Mouse (Mus musculus) MEL (cell line): ENCODE results near the gene Slc2a13. TPM values are rescaled to one million over a fixed set of nuclear protein-coding genes. Genes with fewer than 3 reads are reported as not detected.

ENCODE experiments used
- DNase-seq: peaks from one replicate; pipeline ENCODE4 v3.0.0; 2011; ENCODE audit warnings: low read depth, low spot score
- H3K27ac ChIP-seq: 2 replicates; pipeline ENCODE4 v1.5.1; 2012; ENCODE audit warnings: low read depth, mild to moderate bottlenecking, control low read depth, low read length, moderate library complexity; ENCODE audit not compliant: control insufficient read depth
- H3K27me3 ChIP-seq, 2 experiments: fragments of 150-350 bp in 1 of 2; sonication (generic) in 1 of 2; 2 replicates each; pipeline ENCODE4 v1.6.1; 2012; ENCODE audit warnings: low read length in 2 of 2, mild to moderate bottlenecking in 2 of 2, improper control_type of control experiment in 1 of 2, moderate library complexity in 1 of 2; ENCODE audit not compliant: insufficient read depth in 2 of 2, control insufficient read depth in 1 of 2
- H3K36me3 ChIP-seq, 2 experiments: 2 replicates each; pipeline ENCODE4 v1.6.1; 2012 to 2014; ENCODE audit warnings: low read length in 2 of 2, improper control_type of control experiment in 1 of 2, inconsistent platforms in 1 of 2, mild to moderate bottlenecking in 1 of 2; ENCODE audit not compliant: insufficient read depth in 2 of 2, control insufficient read depth in 1 of 2
- H3K4me1 ChIP-seq, 2 experiments: fragments of 150-350 bp in 1 of 2; sonication (generic) in 1 of 2; 2 replicates each; pipeline ENCODE4 v1.6.1; 2012; ENCODE audit warnings: low read length in 2 of 2, improper control_type of control experiment in 1 of 2, mild to moderate bottlenecking in 1 of 2; ENCODE audit not compliant: insufficient read depth in 2 of 2, control insufficient read depth in 1 of 2
- H3K4me3 ChIP-seq, 2 experiments: fragments of 150-350 bp in 1 of 2; sonication (generic) in 1 of 2; 2 replicates each; pipeline ENCODE4 v1.5.1; 2012; ENCODE audit warnings: low read depth in 2 of 2, low read length in 2 of 2, mild to moderate bottlenecking in 2 of 2, moderate library complexity in 2 of 2, control low read depth in 1 of 2, improper control_type of control experiment in 1 of 2; ENCODE audit not compliant: control insufficient read depth in 1 of 2, insufficient read depth in 1 of 2
- H3K79me2 ChIP-seq: 2 replicates; pipeline ENCODE4 v1.6.1; 2012; ENCODE audit warnings: mild to moderate bottlenecking, low read length, moderate library complexity; ENCODE audit not compliant: control insufficient read depth, poor library complexity, insufficient read depth
- H3K9ac ChIP-seq: 2 replicates; pipeline ENCODE4 v1.6.1; 2012; ENCODE audit warnings: low read depth, mild to moderate bottlenecking, control low read depth, low read length, moderate library complexity; ENCODE audit not compliant: control insufficient read depth, poor library complexity, severe bottlenecking
- H3K9me3 ChIP-seq: fragments of 150-350 bp; sonication (generic); replicated peaks from 2 replicates; pipeline ENCODE4 v1.6.1; 2012; ENCODE audit warnings: mild to moderate bottlenecking, low read length, improper control_type of control experiment, moderate library complexity; ENCODE audit not compliant: insufficient read depth
- CHD2 ChIP-seq: IDR thresholded peaks from 2 replicates; pipeline ENCODE4 v1.6.1; 2011; ENCODE audit warnings: low read length, improper control_type of control experiment
- ELF1 ChIP-seq: IDR thresholded peaks from 2 replicates; pipeline ENCODE4 v1.6.1; 2014; ENCODE audit warnings: low read depth, mild to moderate bottlenecking, inconsistent platforms, low read length, improper control_type of control experiment, moderate library complexity
- EP300 ChIP-seq, 2 experiments: IDR thresholded peaks; 2 replicates each; pipeline ENCODE4 v1.6.1; 2011; ENCODE audit warnings: improper control_type of control experiment in 2 of 2, low read length in 2 of 2, low read depth in 1 of 2, mild to moderate bottlenecking in 1 of 2
- ETS1 ChIP-seq: IDR thresholded peaks from 2 replicates; pipeline ENCODE4 v1.6.1; 2012; ENCODE audit warnings: low read depth, mild to moderate bottlenecking, inconsistent platforms, low read length, improper control_type of control experiment, moderate library complexity
- HCFC1 ChIP-seq: IDR thresholded peaks from 2 replicates; pipeline ENCODE4 v1.6.1; 2012; ENCODE audit warnings: low read depth, mild to moderate bottlenecking, inconsistent platforms, low read length, improper control_type of control experiment, moderate library complexity
- MAZ ChIP-seq: IDR thresholded peaks from 2 replicates; pipeline ENCODE4 v1.6.1; 2012; ENCODE audit warnings: low read depth, mild to moderate bottlenecking, inconsistent platforms, low read length, improper control_type of control experiment
- MEF2A ChIP-seq: IDR thresholded peaks from 2 replicates; pipeline ENCODE4 v1.6.1; 2014; ENCODE audit warnings: low read depth, mild to moderate bottlenecking, inconsistent platforms, low read length, improper control_type of control experiment; ENCODE audit not compliant: poor library complexity, insufficient replicate concordance, severe bottlenecking; ENCODE audit errors: extremely low read depth
- MXI1 ChIP-seq: IDR thresholded peaks from 2 replicates; pipeline ENCODE4 v1.6.1; 2011; ENCODE audit warnings: mild to moderate bottlenecking, low read depth, low read length, improper control_type of control experiment
- MYB ChIP-seq: IDR thresholded peaks from 2 replicates; pipeline ENCODE4 v1.6.1; 2011; ENCODE audit warnings: mild to moderate bottlenecking, low read depth, low read length, improper control_type of control experiment
- NRF1 ChIP-seq: IDR thresholded peaks from 2 replicates; pipeline ENCODE4 v1.6.1; 2014; ENCODE audit warnings: low read depth, mild to moderate bottlenecking, inconsistent platforms, low read length, improper control_type of control experiment, moderate library complexity; ENCODE audit not compliant: poor library complexity, insufficient read depth, severe bottlenecking
- POLR2A ChIP-seq, 2 experiments: IDR thresholded peaks; 2 replicates each; pipeline ENCODE4 v1.6.1; 2011 to 2012; ENCODE audit warnings: low read length in 2 of 2, mild to moderate bottlenecking in 2 of 2, control low read depth in 1 of 2, improper control_type of control experiment in 1 of 2, low read depth in 1 of 2, moderate library complexity in 1 of 2; ENCODE audit not compliant: control insufficient read depth in 1 of 2, insufficient read depth in 1 of 2, poor library complexity in 1 of 2
- POLR2AphosphoS2 ChIP-seq: IDR thresholded peaks from 2 replicates; pipeline ENCODE4 v1.6.1; 2011; ENCODE audit warnings: low read length, improper control_type of control experiment
- RAD21 ChIP-seq: IDR thresholded peaks from 2 replicates; pipeline ENCODE4 v1.6.1; 2011; ENCODE audit warnings: mild to moderate bottlenecking, low read depth, low read length, improper control_type of control experiment
- RCOR1 ChIP-seq: IDR thresholded peaks from 2 replicates; pipeline ENCODE4 v1.6.1; 2012; ENCODE audit warnings: low read depth, mild to moderate bottlenecking, inconsistent platforms, low read length, improper control_type of control experiment
- SIN3A ChIP-seq: IDR thresholded peaks from 2 replicates; pipeline ENCODE4 v1.6.1; 2012; ENCODE audit warnings: low read length, improper control_type of control experiment, inconsistent platforms
- TAL1 ChIP-seq: IDR thresholded peaks from 2 replicates; pipeline ENCODE4 v1.6.1; 2012; ENCODE audit warnings: mild to moderate bottlenecking, inconsistent platforms, low read length, moderate library complexity, mixed read lengths
- TCF12 ChIP-seq: IDR thresholded peaks from 2 replicates; pipeline ENCODE4 v1.6.1; 2014; ENCODE audit warnings: low read depth, mild to moderate bottlenecking, inconsistent platforms, low read length, improper control_type of control experiment, moderate library complexity
- UBTF ChIP-seq: IDR thresholded peaks from 2 replicates; pipeline ENCODE4 v1.6.1; 2012; ENCODE audit warnings: low read depth, mild to moderate bottlenecking, inconsistent platforms, low read length, improper control_type of control experiment, moderate library complexity, borderline replicate concordance; ENCODE audit not compliant: insufficient read depth
- USF1 ChIP-seq: IDR thresholded peaks from 2 replicates; pipeline ENCODE4 v1.6.1; 2014; ENCODE audit warnings: low read depth, mild to moderate bottlenecking, inconsistent platforms, low read length, improper control_type of control experiment, moderate library complexity
- USF2 ChIP-seq, 2 experiments: IDR thresholded peaks; 2 replicates each; pipeline ENCODE4 v1.6.1; 2011 to 2012; ENCODE audit warnings: improper control_type of control experiment in 2 of 2, low read length in 2 of 2, borderline replicate concordance in 1 of 2, inconsistent platforms in 1 of 2, low read depth in 1 of 2, mild to moderate bottlenecking in 1 of 2; ENCODE audit not compliant: insufficient read depth in 1 of 2
- ZC3H11A ChIP-seq: IDR thresholded peaks from 2 replicates; pipeline ENCODE4 v1.6.1; 2012; ENCODE audit warnings: low read depth, mild to moderate bottlenecking, inconsistent platforms, low read length, improper control_type of control experiment
- ZMIZ1 ChIP-seq: IDR thresholded peaks from 2 replicates; pipeline ENCODE4 v1.6.1; 2012; ENCODE audit warnings: low read depth, mild to moderate bottlenecking, inconsistent platforms, low read length, improper control_type of control experiment, moderate library complexity
- ZNF384 ChIP-seq: IDR thresholded peaks from 2 replicates; pipeline ENCODE4 v1.6.1; 2012; ENCODE audit warnings: low read depth, mild to moderate bottlenecking, inconsistent platforms, low read length, improper control_type of control experiment
- polyA plus RNA-seq, 2 experiments: library from polyadenylated mRNA; stranded (reverse) in 1 of 2; unstranded in 1 of 2; fragments of >175 nt in 1 of 2; fragments of >200 nt in 1 of 2; gene quantifications; 2 replicates each; pipeline versions ENCODE4 v1.2.1 to v1.2.4; 2012; ENCODE audit warnings: low replicate concordance in 2 of 2, low read depth in 1 of 2; ENCODE audit not compliant: insufficient read length in 2 of 2, insufficient read depth in 1 of 2, missing spikeins in 1 of 2
- total RNA-seq: library from RNA; depleted of rRNA; stranded (reverse); fragments of 300-350 nt; gene quantifications from 2 replicates; pipeline ENCODE4 v1.2.3, GENCODE M21; 2012; rRNA removed

Gene Slc2a13
- total RNA-seq (not detected in 2 replicates), polyA plus RNA-seq (not detected)

DNA sequence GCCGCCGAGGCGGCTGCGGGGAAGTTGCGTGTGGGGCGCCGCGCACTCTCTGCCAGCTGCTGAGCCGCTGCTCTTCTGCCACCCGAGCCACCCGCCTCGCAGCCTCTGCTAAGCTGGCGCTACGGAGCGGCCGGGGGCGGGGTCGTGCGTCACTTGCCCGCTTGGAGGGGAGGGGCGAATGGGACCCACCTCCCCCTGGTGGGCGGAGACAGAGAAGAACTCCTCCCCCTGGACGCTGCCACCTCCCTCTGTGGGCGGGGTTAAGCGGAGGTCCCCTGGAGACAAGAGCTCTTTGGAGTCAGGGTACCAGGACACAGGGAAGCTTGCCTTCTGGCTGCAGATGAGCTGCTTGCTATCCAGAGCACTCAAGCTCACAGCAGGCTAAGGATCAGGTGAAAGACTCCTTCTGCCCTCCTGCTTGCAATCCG, at the start of gene Slc2a13:
Slc2a13 (minus strand) TSS at position 151 of the 428 bp plus-strand sequence.
- H3K9me3 ChIP-seq = no peaks in the 10 kb centered on the region
- no peak within 1 kb of the TSS for H3K9ac ChIP-seq
- no peak for DNase-seq
- no peak within 1 kb of the TSS for H3K27ac ChIP-seq
- no peak within 1 kb of the TSS for H3K4me3 ChIP-seq
- H3K27me3 ChIP-seq = no peaks in the 10 kb centered on the region
- H3K36me3 ChIP-seq = no peaks in the 10 kb centered on the region
- no peak for TF ChIP-seq ZNF384
- TF ChIP-seq ETS1 = no peak
- TF ChIP-seq TCF12 = no peak
- no peak for TF ChIP-seq EP300 (IDR thresholded peaks at IDR 0.05; ENCODE audit: low read depth in 1 of 2, low read length in 2 of 2)
- no peak for TF ChIP-seq POLR2AphosphoS2
- no peak for TF ChIP-seq TAL1
- no peak for TF ChIP-seq RCOR1
- TF ChIP-seq, all 39 proteins: peak for 0
- no peaks in the 10 kb centered on the region for H3K79me2 ChIP-seq
- H3K4me1 ChIP-seq = no peaks in the 10 kb centered on the region

DNA sequence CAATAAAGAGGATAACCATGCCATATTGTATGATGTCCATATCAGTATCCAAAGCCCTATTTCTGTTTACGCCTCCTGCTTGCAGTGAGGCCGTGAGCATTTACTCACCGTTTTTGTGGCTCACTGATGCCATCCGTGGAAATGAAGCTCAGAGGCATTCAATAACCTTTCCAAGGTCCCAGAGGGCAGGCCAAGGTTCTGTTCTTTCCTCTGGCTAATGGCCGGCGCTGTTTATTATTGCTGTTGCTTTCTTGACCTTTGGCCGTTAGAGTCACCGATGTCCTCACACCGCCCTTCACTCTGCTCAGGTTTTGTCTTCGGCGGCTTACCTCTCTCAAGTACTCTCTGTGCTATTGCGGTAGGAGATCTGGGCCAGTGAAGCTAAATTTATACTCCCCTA, 43.0 kb upstream of the Slc2a13 start:
- Histone ChIP-seq H3K79me2 (no peaks in the 10 kb centered on the region), H3K27ac (no peak overlapping the region)
- TF ChIP-seq HCFC1 = no peak
- TF ChIP-seq EP300 (IDR thresholded peaks at IDR 0.05; ENCODE audit: low read depth in 1 of 2, low read length in 2 of 2) = no peak
- no peak for TF ChIP-seq ZC3H11A
- no peak for TF ChIP-seq USF1
- no peak for TF ChIP-seq ELF1
- TF ChIP-seq SIN3A = no peak
- no peak for TF ChIP-seq NRF1
- TF ChIP-seq UBTF = no peak
- no peak for TF ChIP-seq ETS1
- TF ChIP-seq POLR2A (IDR thresholded peaks at IDR 0.05; ENCODE audit: control insufficient read depth in 1 of 2, insufficient read depth in 1 of 2, low read depth in 1 of 2, low read length in 2 of 2, poor library complexity in 1 of 2) = no peak
- TF ChIP-seq USF2 (IDR thresholded peaks at IDR 0.05; ENCODE audit: borderline replicate concordance in 1 of 2, insufficient read depth in 1 of 2, low read depth in 1 of 2, low read length in 2 of 2) = no peak
- TF ChIP-seq CHD2 = no peak
- no peak for TF ChIP-seq RAD21
- no peak for TF ChIP-seq MAZ
- TF ChIP-seq TAL1 = no peak
- no peak for TF ChIP-seq MXI1
- TF ChIP-seq ZNF384 = no peak
- no peak for TF ChIP-seq MEF2A
- TF ChIP-seq ZMIZ1 = no peak
- TF ChIP-seq MYB = no peak

More for the DNA sequence above, 43.0 kb upstream of the Slc2a13 start:
- Histone ChIP-seq H3K9me3 (no peaks in the 10 kb centered on the region), H3K36me3 (no peaks in the 10 kb centered on the region), H3K4me3 (no peak overlapping the region), H3K4me1 (no peaks in the 10 kb centered on the region), H3K27me3 (no peaks in the 10 kb centered on the region), H3K9ac (no peak overlapping the region)
- no peak for DNase-seq
